Mouse (Mus musculus) heart, embryonic 11.5 days (tissue): ENCODE data around the gene Zfyve9. TPM values are rescaled to one million over a fixed set of nuclear protein-coding genes. Genes with fewer than 3 reads are reported as not detected.
A peak's percentile ranks its signal among the peaks of the same experiment; 100 is the strongest.

Experiments
- ATAC-seq: fragments of 200-750 bp; cut with Nextera tagmentation; replicated peaks from 2 replicates; pipeline ENCODE4 v1.8.0; 2017; ENCODE audit warnings: moderate library complexity; ENCODE audit not compliant: insufficient number of reproducible peaks, low FRiP score, low TSS enrichment
- H3K27ac ChIP-seq: fragments of 300-500 bp; sonication (generic); 2 replicates; pipeline ENCODE4 v1.5.1; 2014; ENCODE audit warnings: mild to moderate bottlenecking, low read depth, low read length
- H3K27me3 ChIP-seq: fragments of 300-500 bp; sonication (generic); 2 replicates; pipeline ENCODE4 v1.6.1; 2014; ENCODE audit warnings: mild to moderate bottlenecking, low read length, mixed read lengths; ENCODE audit not compliant: control insufficient read depth, insufficient read depth
- H3K36me3 ChIP-seq: fragments of 300-500 bp; sonication (generic); 2 replicates; pipeline ENCODE4 v1.6.1; 2014; ENCODE audit warnings: mild to moderate bottlenecking, low read length, moderate library complexity, mixed read lengths; ENCODE audit not compliant: control insufficient read depth, insufficient read depth
- H3K4me1 ChIP-seq: fragments of 300-500 bp; sonication (generic); 2 replicates; pipeline ENCODE4 v1.6.1; 2014; ENCODE audit warnings: low read length; ENCODE audit not compliant: control insufficient read depth, insufficient read depth
- H3K4me2 ChIP-seq: fragments of 300-500 bp; sonication (generic); 2 replicates; pipeline ENCODE4 v1.6.1; 2014; ENCODE audit warnings: mild to moderate bottlenecking, moderate library complexity
- H3K4me3 ChIP-seq: fragments of 300-500 bp; sonication (generic); 2 replicates; pipeline ENCODE4 v1.5.1; 2014; ENCODE audit warnings: low read depth, low read length
- H3K9ac ChIP-seq: fragments of 300-500 bp; sonication (generic); 2 replicates; pipeline ENCODE4 v1.6.1; 2014; ENCODE audit warnings: mild to moderate bottlenecking, low read depth, low read length, moderate library complexity
- H3K9me3 ChIP-seq: fragments of 300-500 bp; sonication (generic); replicated peaks from 2 replicates; pipeline ENCODE4 v1.6.1; 2016; ENCODE audit warnings: low read length; ENCODE audit not compliant: control insufficient read depth
- WGBS: fragments of 180-500 bp; shearing (Covaris S2); extraction: QIAGEN DNeasy Blood & Tissue Kit; methylation state at CpG from one replicate; pipeline ENCODE4 v1.1.7; 2014; ENCODE audit not compliant: insufficient replicate concordance; 5-methylcytosine and 5-hydroxymethylcytosine counted together
- polyA plus RNA-seq: library from polyadenylated mRNA; unstranded; fragments of >200 nt; fragmentation: Nextera tagmentation; extraction: Ambion mirVana; gene quantifications from 2 replicates; pipeline ENCODE4 v1.2.1, GENCODE M21; 2014

The Zfyve9 gene
- polyA plus RNA-seq, 1 experiment from 2014 or later, result 4.4 TPM

- Histone ChIP-seq H3K9me3 (no peaks in the 10 kb centered on the region), H3K4me3 (no peak overlapping the region), H3K4me1 (no peaks in the 10 kb centered on the region), H3K36me3 (no peaks in the 10 kb centered on the region), H3K27ac (no peak overlapping the region), H3K27me3 (no peaks in the 10 kb centered on the region), H3K9ac (no peak overlapping the region), H3K4me2 (no peak overlapping the region)
- ATAC-seq, result no peak
- WGBS, result 26% methylated on average over 4 of the region's 4 CpGs
Observed at GRCm38 (mm10) chr4:108796701-108797100, 16.1 kb upstream of the Zfyve9 start.

DNA sequence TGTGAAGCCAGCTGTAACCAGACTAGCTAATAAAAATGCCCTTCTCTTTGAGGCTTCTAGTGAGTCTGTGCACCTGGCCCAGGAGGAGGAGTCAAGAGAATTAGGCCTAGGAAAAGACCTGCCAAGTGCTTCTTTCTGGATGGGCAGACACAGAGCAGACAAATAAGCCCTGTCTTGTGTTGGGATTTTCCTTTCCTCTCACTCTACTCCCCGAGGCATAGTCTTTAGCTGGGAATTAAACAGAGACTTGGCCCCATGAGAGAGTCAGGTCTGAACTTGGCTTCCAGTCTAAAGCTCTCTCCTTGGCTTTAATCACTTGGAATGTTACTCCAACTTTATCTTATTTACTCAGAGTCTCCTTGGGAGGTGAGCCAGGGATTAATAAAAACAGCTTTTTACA lies 13.3 kb upstream of the Zfyve9 start:
- ATAC-seq, result no peak
- WGBS, result 38% methylated on average over 1 of the region's 1 CpGs

GRCm38 (mm10) chr4:108790507-108790906 lies 9.9 kb upstream of the Zfyve9 start:
- H3K36me3 ChIP-seq, result no peaks in the 10 kb centered on the region
- H3K4me2 ChIP-seq, result no peak overlapping the region
- H3K27ac ChIP-seq, result no peak overlapping the region
- H3K4me3 ChIP-seq, result no peak overlapping the region
- no peaks in the 10 kb centered on the region for H3K27me3 ChIP-seq
- no peak for ATAC-seq
- H3K4me1 ChIP-seq, result no peaks in the 10 kb centered on the region
- 39% methylated on average over 1 of the region's 1 CpGs for WGBS
- H3K9me3 ChIP-seq, result no peaks in the 10 kb centered on the region
- no peak overlapping the region for H3K9ac ChIP-seq

More for the DNA sequence above, 13.3 kb upstream of the Zfyve9 start:
- Histone ChIP-seq H3K36me3 (no peaks in the 10 kb centered on the region), H3K4me2 (no peak overlapping the region), H3K9ac (no peak overlapping the region), H3K27me3 (no peaks in the 10 kb centered on the region), H3K9me3 (no peaks in the 10 kb centered on the region), H3K4me3 (no peak overlapping the region), H3K27ac (no peak overlapping the region), H3K4me1 (no peaks in the 10 kb centered on the region)

DNA sequence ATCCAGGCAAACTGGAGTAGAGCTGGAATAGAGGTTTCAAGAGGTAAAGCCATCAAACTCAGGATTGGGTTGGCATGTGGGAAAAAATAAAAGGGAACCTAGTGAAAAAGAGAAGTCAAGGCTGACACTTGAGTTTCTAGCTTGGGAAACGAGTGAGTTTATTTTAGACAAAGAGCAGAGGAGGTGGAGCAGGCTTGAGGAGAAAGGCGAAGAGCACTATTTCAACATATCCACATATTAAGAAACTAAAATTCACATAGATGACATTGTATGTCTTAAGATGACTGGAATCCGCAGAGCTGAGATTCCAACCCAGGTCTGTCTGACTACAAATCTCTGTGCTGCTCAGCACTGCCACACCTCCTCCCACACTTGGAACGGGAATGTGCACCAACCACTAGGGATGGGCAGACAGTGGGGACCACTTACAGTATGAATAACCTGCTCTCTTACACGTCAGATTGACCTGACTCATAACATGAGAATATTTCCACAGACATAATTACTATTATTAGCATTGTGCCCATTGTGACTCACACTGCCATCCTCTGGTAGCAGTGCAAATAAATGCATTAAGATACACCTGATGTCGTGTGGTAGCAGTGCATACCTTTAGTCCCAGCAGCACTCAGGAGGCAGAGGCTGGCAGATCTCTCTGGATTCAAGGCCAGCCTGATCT lies 8.8 kb upstream of the Zfyve9 start:
- Histone ChIP-seq H3K4me2 (no peak overlapping the region), H3K9ac (no peak overlapping the region), H3K27ac (no peak overlapping the region), H3K4me3 (no peak overlapping the region), H3K9me3 (no peaks in the 10 kb centered on the region), H3K36me3 (no peaks in the 10 kb centered on the region), H3K27me3 (no peaks in the 10 kb centered on the region), H3K4me1 (no peaks in the 10 kb centered on the region)
- ATAC-seq, result no peak
- 63% methylated on average over 6 of the region's 6 CpGs for WGBS

GRCm38 (mm10) chr4:108782421-108783085 lies 2.0 kb upstream of the Zfyve9 start:
- Histone ChIP-seq H3K4me1 (no peaks in the 10 kb centered on the region), H3K27ac (no peak overlapping the region), H3K9me3 (no peaks in the 10 kb centered on the region), H3K9ac (no peak overlapping the region), H3K4me2 (no peak overlapping the region), H3K27me3 (no peaks in the 10 kb centered on the region), H3K4me3 (no peak overlapping the region), H3K36me3 (no peaks in the 10 kb centered on the region)
- WGBS, result 25% methylated on average over 8 of the region's 8 CpGs
- ATAC-seq, result no peak

DNA sequence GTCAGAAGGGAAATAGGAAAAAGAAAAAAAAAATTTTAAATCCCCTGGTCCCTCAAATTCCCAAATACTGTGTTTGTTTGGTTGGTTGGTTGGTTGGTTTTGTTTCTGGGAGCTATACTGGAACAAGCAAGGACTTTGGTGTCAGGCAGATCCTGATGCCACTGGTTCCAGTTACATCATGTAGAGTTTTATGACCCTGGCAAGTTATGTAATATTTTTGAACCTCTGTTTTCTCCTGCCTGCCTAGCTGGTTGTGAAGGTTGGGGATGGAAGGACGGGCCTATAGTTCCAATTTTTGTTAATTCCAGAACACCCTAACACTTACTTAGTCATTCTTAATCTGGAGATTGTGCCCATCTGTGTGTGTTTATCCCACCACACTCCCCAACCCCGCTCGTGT lies 998 bp upstream of the Zfyve9 start:
- Histone ChIP-seq H3K27ac (no peak overlapping the region), H3K4me3 (no peak overlapping the region), H3K36me3 (no peaks in the 10 kb centered on the region), H3K4me2 (peak overlapping the region; percentile 78; the same call in 1 of the 2 replicates), H3K9ac (no peak overlapping the region), H3K9me3 (no peaks in the 10 kb centered on the region), H3K4me1 (no peaks in the 10 kb centered on the region), H3K27me3 (no peaks in the 10 kb centered on the region)
- ATAC-seq, result no peak
- WGBS, result 70% methylated on average over 3 of the region's 3 CpGs

GRCm38 (mm10) chr4:108780864-108781205 lies 237 bp upstream of the Zfyve9 start:
- H3K27me3 ChIP-seq, result no peaks in the 10 kb centered on the region
- H3K36me3 ChIP-seq, result no peaks in the 10 kb centered on the region
- H3K4me2 ChIP-seq, result peak overlapping the region; percentile 78
- peak overlapping the region; percentile 95 for H3K9ac ChIP-seq
- no peaks in the 10 kb centered on the region for H3K9me3 ChIP-seq
- under 1% methylated on average over 20 of the region's 20 CpGs for WGBS
- H3K4me1 ChIP-seq, result no peaks in the 10 kb centered on the region
- no peak for ATAC-seq
- peak overlapping the region; percentile 94 for H3K27ac ChIP-seq
- H3K4me3 ChIP-seq, result peak overlapping the region; percentile 80

DNA sequence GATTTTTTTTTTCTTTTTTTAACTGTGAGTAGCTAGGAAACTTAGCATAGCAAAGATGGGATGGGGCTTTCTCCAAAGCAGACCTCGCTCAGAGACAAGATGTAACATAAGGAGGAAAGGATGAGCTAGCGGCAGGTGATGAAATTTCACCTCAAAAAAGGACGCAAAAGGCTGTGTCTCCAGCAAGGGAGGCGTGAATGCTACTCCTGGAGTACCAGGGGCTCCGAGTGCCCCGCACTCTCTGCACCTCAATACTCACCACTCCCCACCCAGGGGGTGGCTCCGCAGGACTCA lies 888 bp downstream of the Zfyve9 start:
- Histone ChIP-seq H3K4me2 (peak overlapping the region; percentile 78), H3K9me3 (no peaks in the 10 kb centered on the region), H3K4me1 (no peaks in the 10 kb centered on the region), H3K36me3 (no peaks in the 10 kb centered on the region), H3K27ac (peak overlapping the region; percentile 94), H3K4me3 (peak overlapping the region; percentile 80), H3K27me3 (no peaks in the 10 kb centered on the region), H3K9ac (peak overlapping the region; percentile 95)
- WGBS, result 2% methylated on average over 7 of the region's 7 CpGs
- peak; percentile 53 for ATAC-seq

DNA sequence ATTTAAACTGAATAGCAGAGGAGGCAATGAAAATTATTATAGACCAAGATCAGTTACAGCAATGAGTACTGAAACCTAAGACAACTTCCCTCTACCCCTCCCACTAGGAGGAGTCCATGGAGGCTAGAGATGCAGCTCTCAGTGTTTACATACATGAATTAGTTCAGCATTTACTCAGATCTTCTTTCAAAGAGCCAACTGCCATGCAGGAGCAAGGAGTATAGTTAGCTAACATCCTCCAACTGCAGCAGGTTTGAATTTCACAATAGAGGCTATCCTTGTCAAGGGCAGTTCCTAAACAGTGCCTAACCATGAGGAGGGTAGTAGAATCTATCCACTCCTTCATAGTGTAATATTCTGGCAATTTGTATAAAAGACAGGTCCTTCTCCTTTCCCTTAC lies 12.1 kb downstream of the Zfyve9 start:
- H3K27me3 ChIP-seq, result no peaks in the 10 kb centered on the region

More for the DNA sequence above, 12.1 kb downstream of the Zfyve9 start:
- no peak overlapping the region for H3K4me2 ChIP-seq
- no peaks in the 10 kb centered on the region for H3K36me3 ChIP-seq
- H3K9me3 ChIP-seq, result no peaks in the 10 kb centered on the region
- no peak overlapping the region for H3K27ac ChIP-seq
- no peak overlapping the region for H3K4me3 ChIP-seq
- no peaks in the 10 kb centered on the region for H3K4me1 ChIP-seq
- no peak for ATAC-seq
- H3K9ac ChIP-seq, result no peak overlapping the region
